Mouse (Mus musculus) left cerebral cortex, adult 18-20 months (tissue): ENCODE results near the gene Speer3. TPM values are rescaled to one million over a fixed set of nuclear protein-coding genes. Genes with fewer than 3 reads are reported as not detected.
"Not testable (repeated sequence)": the region's sequence is repeated elsewhere in the genome, so short reads cannot be mapped to it uniquely, and the experiment has no call there.

Source experiments
- DNase-seq, 2 experiments: peaks; one replicate each; pipeline ENCODE4 v3.0.0; 2021 to 2022; ENCODE audit warnings: low spot score in 2 of 2, mixed read lengths in 1 of 2
- long read RNA-seq, 2 experiments: library from polyadenylated mRNA; stranded (forward); transcript quantifications; one replicate each; pipeline ENCODE4 v2.0.0; 2021
- total RNA-seq, 2 experiments: library from RNA; stranded (reverse); gene quantifications; 2 replicates each; pipeline ENCODE4 v1.2.3; 2021

Gene Speer3
- total RNA-seq = not detected
- long read RNA-seq, experiment 1 = 0 reads
- long read RNA-seq, experiment 2 = 0 reads

DNA sequence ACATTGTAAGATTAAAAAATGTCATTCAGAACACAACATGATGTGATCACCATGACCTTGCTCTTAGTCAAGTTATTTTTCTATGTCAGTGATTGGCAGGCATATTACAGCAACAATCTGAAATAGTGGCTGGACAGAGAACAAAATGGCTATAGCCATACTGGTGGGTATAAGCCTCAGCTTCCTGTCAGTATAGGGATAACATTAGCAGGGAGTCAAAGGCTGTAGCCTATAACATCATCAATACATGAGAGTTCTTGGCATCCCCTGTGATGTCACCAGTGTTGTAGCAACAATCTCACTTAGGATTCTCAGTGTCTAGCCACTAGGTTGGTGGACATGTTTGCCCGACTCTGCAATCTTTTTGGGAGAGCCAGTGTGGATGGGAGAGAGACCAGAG lies at the start of gene Speer3:
TSS of gene Speer3 (plus strand) at position 301 of the 400 bp plus-strand sequence.
- no peak for DNase-seq

DNA sequence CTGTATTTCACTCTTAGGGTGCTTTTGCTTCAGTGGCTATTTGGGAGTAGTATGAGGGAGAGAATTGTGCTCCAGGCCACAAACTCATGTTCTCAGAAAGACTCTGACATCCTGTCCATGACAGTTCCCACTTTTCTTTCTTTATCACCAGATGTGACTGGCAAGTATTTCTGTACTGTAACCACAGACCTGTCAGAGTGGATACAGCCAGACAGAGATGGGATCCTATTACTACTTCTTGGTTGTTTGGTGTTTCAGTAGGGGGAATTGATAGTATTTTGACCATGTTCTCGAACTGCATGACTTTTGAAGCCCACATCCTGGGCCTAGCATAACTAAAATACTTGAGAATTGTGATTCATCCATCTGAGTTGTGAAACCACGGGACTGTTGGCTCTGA lies 19.1 kb downstream of the Speer3 start:
- DNase-seq = not testable (repeated sequence)

DNA sequence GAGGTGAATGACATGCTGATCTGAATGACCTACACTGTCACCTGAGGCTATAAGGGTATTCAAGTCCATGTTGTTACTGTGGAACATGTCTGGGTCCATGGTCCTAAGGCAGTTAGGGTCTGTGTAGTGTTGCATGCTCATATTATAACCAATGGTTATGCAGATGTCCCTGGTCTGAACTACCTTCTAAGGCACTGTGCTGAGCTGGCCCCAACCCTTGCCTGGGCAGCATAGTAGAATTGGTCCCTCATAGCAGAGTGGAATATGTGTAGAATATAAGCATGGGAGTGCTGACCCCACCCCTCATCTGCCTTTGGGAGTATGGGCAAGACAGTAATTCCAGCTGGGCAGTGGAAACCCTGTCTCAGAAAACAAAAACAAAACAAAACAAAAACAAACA lies 33.7 kb downstream of the Speer3 start:
- DNase-seq = no peak

DNA sequence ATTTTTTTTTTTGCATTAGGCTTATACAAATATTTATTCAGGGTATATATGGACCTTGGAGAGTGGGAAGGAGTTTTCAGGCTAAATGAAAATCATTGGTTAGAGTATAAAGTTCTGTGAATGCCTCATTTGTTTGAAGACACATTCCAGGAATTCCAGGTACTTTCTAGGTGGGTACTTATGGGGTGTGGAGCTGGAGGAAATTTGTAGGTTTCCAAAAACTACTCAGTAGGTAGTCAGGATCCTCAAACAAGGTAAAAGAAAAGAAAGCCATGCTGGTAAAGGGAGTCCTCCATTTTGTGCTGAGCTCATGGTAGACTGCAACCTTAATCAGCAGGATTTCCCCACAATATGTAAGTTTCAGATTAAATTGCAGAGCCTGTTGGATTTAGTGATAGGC lies 35.3 kb downstream of the Speer3 start:
- no peak for DNase-seq

DNA sequence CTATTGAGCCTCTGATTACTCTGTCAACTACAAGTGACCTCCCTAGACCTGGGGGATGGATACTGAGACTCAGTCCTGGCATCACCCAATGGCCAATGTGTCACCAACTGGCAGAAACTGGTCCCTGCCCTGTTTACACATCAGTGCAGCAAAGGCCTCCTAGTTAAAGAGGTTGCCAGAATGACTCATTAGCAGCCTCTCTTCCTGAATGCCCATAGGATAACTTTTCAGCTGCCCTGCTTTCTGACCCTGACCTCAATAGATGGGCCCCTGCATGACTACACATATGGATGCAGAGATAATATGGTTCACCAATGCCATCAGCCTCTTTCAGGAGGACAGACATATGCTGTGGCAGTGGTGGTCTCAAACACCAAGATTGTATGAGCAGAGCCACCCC lies 52.9 kb downstream of the Speer3 start:
- DNase-seq = no peak

Other genes starting within 250 kb of the Speer3 start
- 10 to 100 TPM; 12.1 to 13.8 TPM for gene Sema3e, start 233.7 kb downstream of the Speer3 start, total RNA-seq